Mouse (Mus musculus) layer of hippocampus, postnatal 14 days (tissue): ENCODE measurements at regions not wholly inside any gene's neighbourhood (a gene's known extent, or its start where the extent isn't known, plus 50 kb on each side); places are given as distances from the start of the nearest gene placed in this dataset.

ENCODE experiments used
- DNase-seq, 2 experiments: peaks; one replicate each; pipeline ENCODE4 v3.0.0; 2021 to 2022; ENCODE audit warnings: low spot score in 2 of 2, mixed read lengths in 1 of 2

DNA sequence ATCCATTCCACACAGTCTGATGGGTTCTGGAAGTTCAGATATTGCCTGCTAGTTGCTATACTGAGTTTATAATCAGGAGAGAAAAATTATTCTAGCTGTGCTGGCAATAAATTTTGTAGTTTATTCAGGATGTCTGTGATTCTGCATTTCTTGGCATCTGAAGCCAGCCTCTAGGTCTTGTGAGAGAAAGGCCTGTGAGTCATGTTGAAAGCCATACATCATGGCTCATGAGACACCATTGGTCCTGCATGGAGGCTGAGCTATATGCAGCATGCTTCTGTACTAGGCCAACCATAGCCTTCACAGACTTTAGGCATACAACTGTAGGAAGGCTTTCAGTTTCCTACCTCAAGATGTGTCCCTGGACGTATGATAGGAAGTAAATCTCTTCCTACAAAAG, 1334.7 kb downstream of the Fam181b start:
- DNase-seq: peak in 1 of 2 experiments; percentile 1

DNA sequence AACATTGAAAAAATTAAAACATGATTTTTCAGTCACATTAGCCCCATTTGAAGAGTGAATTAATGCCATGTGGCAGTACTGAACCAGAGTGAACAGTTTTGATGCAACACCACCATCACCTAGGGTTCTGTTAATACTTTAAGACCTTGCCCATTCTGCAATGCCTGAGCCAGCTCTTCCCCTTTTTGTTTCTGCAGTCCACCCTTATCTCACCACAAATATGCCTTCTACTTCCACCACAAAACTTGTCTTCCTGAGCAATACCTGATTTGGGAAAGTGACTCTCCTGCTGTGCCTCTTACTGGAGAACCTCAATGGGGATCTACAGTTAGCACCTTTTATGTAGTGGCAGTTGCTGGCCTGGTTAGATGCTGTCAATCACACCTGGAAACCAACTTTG, 1335.7 kb downstream of the Fam181b start:
- DNase-seq: no peak

DNA sequence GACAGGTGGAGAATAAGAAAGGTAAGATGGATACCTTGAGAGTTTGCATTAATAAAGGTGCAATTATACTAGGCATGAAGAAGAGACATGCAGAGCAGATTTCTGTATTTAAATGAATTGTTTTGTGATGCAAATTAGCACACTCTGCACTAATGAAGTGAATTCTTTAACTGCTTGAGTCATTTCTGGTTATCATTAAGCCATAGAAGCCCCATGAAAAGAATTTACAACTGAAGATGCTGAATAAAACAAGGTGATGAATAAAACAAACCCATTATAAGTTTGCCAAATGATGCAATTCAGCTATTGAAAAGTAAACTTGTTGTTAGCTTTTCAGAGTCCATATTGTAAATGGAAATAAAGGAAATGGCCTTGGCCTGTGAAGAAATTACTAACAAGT, 1351.8 kb downstream of the Fam181b start:
- DNase-seq: no peak
